Comparison of ENCODE assay signal across 21 mouse cellular contexts in the genomic region with DNA sequence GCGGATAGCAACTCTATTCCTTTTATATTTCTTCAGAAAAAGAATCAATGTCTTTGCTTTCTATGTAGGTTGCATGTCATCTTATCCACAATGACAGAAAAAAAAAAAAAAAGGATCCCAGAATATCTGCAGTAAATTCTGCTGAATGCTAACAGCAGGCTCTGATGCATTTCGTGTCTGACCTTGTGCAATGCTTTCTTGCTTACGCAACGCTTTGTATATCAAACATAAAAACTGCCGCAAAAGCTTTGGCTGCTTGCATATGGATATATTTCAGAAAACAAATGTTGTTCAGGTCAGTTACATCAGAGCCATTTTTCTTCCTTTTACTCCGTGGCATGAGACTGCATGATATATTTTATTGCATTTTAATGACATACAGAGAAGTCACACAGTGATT.
"Had no signal": no experiment of that assay in that cellular context is flagged by ENCODE, and none has a peak within 500 bp of the region (broad histone marks: within the 10 kb centered on the region; RNA-seq: fewer than 3 reads in every experiment).

No protein-coding gene starts in this region.

- H3K27me3 ChIP-seq: intestine, embryonic 15.5 days; kidney, embryonic 15.5 days; limb, embryonic 12.5 days; limb, embryonic 15.5 days; liver, embryonic 13.5 days; lung, embryonic 15.5 days; midbrain, embryonic 12.5 days; midbrain, embryonic 15.5 days; stomach, embryonic 15.5 days had no signal

- H3K27ac ChIP-seq: intestine, embryonic 15.5 days; kidney, embryonic 15.5 days; limb, embryonic 12.5 days; limb, embryonic 15.5 days; liver, embryonic 13.5 days; lung, embryonic 15.5 days; midbrain, embryonic 12.5 days; midbrain, embryonic 15.5 days; stomach, embryonic 15.5 days had no signal

- H3K4me3 ChIP-seq: intestine, embryonic 15.5 days; kidney, embryonic 15.5 days; limb, embryonic 12.5 days; limb, embryonic 15.5 days; liver, embryonic 13.5 days; lung, embryonic 15.5 days; midbrain, embryonic 12.5 days; midbrain, embryonic 15.5 days; stomach, embryonic 15.5 days had no signal

- H3K4me2 ChIP-seq: intestine, embryonic 15.5 days; kidney, embryonic 15.5 days; limb, embryonic 12.5 days; limb, embryonic 15.5 days; liver, embryonic 13.5 days; lung, embryonic 15.5 days; midbrain, embryonic 12.5 days; midbrain, embryonic 15.5 days; stomach, embryonic 15.5 days had no signal

- H3K9me3 ChIP-seq: intestine, embryonic 15.5 days; kidney, embryonic 15.5 days; limb, embryonic 12.5 days; limb, embryonic 15.5 days; liver, embryonic 13.5 days; lung, embryonic 15.5 days; midbrain, embryonic 12.5 days; midbrain, embryonic 15.5 days; stomach, embryonic 15.5 days had no signal

- DNase-seq: kidney, adult 11 months; kidney, adult 8-10 months; kidney, postnatal 10 days; kidney, postnatal 36 days; layer of hippocampus, postnatal 36 days; left cerebral cortex, postnatal 4 days; liver, embryonic 13.5 days; lung, postnatal 4 days; retina, postnatal 1 day; right cerebral cortex, postnatal 25 days; spleen, adult 18-20 months; thymus, adult 18-20 months; thymus, postnatal 36 days had no signal

- H3K9ac ChIP-seq: intestine, embryonic 15.5 days; kidney, embryonic 15.5 days; limb, embryonic 12.5 days; limb, embryonic 15.5 days; liver, embryonic 13.5 days; lung, embryonic 15.5 days; midbrain, embryonic 12.5 days; midbrain, embryonic 15.5 days; stomach, embryonic 15.5 days had no signal

- H3K4me1 ChIP-seq: intestine, embryonic 15.5 days; kidney, embryonic 15.5 days; limb, embryonic 12.5 days; limb, embryonic 15.5 days; liver, embryonic 13.5 days; lung, embryonic 15.5 days; midbrain, embryonic 12.5 days; midbrain, embryonic 15.5 days; stomach, embryonic 15.5 days had no signal

- ATAC-seq: intestine, embryonic 15.5 days; midbrain, embryonic 15.5 days had no signal

- H3K36me3 ChIP-seq: intestine, embryonic 15.5 days; kidney, embryonic 15.5 days; limb, embryonic 12.5 days; limb, embryonic 15.5 days; liver, embryonic 13.5 days; lung, embryonic 15.5 days; midbrain, embryonic 12.5 days; midbrain, embryonic 15.5 days; stomach, embryonic 15.5 days had no signal
